Mouse (Mus musculus): ENCODE results near the gene Dbil5. TPM values are rescaled to one million over a fixed set of nuclear protein-coding genes. Genes with fewer than 3 reads are reported as not detected.

The Dbil5 gene
- total RNA-seq, 4 experiments from 2014 or later: 0.50 to 0.68 (median 0.60) TPM; not detected in 1

Other genes starting within 250 kb of the Dbil5 start
- not detected for gene 1700016K19Rik, start 217.7 kb upstream of the Dbil5 start, total RNA-seq (2022)
- 10 to 100 TPM; 21.5 to 40.9 (median 26.7) TPM for gene Rflnb, start 189.8 kb upstream of the Dbil5 start, total RNA-seq (2022)
- 10 to 100 TPM; 27.2 to 29.9 (median 29.5) TPM for gene Vps53, start 38.0 kb upstream of the Dbil5 start, total RNA-seq (2022)
- 1 to 10 TPM; 2.0 to 3.0 (median 2.5) TPM for gene Fam57a, start 37.9 kb upstream of the Dbil5 start, total RNA-seq (2022)
- gene Gemin4, start 56 bp downstream of the Dbil5 start, total RNA-seq (2022): 1 to 10 TPM; 2.5 to 4.6 (median 3.7) TPM
- 10 to 100 TPM; 23.7 to 28.3 (median 26.3) TPM for gene Mrm3, start 26.1 kb downstream of the Dbil5 start, total RNA-seq (2022)
- gene Glod4, start 26.1 kb downstream of the Dbil5 start, total RNA-seq (2022): 10 to 100 TPM; 38.8 to 46.4 (median 43.1) TPM
- gene Nxn, start 181.5 kb downstream of the Dbil5 start, total RNA-seq (2022): 10 to 100 TPM in 3 of 4 experiments, 1 to 10 TPM in 1; 9.8 to 13.0 (median 11.0) TPM
- 10 to 100 TPM; 32.9 to 54.5 (median 39.9) TPM for gene Timm22, start 189.3 kb downstream of the Dbil5 start, total RNA-seq (2022)